Mouse (Mus musculus): ENCODE measurements around the gene Tppp3.

Gene Tppp3

GRCm38 (mm10) chr8:105433021-105433420 lies 38.3 kb downstream of the Tppp3 start:
- DNase-seq (ENCODE audit: low spot score): no peak

DNA sequence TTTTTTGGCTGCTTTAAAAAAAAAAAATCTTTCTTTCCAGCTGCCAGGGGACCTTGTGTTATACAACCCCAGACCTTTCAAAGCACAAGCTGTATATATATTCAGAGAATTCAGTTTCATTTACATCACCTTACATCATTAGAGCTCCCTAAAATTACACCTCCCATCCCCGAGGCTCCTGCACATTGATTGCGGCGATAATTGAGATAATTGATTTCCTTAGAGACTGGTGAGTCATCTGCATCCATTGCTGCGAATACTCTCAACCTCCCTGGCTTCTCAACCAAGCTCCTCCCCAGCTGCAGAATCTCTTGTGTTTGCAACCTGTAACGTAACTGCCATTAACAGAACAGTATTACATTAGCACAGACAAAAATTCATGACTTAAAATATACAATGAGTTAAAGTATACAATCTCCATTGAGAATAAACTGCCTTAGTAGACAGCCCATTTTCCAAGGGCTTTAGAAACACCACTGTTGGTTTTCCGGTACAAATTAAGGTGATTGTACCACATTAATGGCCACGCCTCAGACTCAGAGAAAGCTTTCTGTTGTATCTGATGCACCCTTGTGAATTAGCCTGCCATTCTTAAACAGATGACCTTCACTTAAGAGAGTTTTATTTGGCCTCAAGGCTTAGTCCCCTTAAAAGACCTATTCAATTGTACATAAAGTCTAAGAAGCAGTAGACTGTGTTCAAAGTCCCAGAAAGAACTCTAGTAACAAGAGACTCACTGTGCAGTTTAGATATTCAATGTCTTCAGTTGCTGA lies 39.4 kb downstream of the Tppp3 start:
- no peak for DNase-seq (ENCODE audit: low spot score)

GRCm38 (mm10) chr8:105426878-105427277 lies 44.4 kb downstream of the Tppp3 start:
- DNase-seq (ENCODE audit: low spot score): no peak

DNA sequence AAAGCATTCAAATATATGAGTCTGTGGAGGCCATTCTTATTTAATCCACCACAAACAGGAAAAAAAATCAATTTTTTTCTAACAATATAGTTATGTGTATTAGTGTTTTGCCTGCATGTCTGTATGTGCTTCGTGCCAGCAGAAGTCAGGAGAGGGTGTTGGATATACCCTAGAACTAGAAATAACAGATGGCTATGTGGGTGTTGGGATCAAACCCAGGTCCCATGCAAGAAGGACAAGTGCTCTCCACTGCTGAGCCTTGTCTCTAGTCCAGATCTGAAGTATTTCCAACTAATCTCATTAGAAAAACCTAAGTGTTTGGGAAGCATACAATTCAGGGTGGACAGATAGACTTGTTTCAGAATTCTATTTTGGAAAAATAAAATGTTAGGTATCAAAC lies 49.3 kb downstream of the Tppp3 start:
- no peak for DNase-seq (ENCODE audit: low spot score)

- no peak for DNase-seq (ENCODE audit: low spot score)
Measured at GRCm38 (mm10) chr8:105419800-105420199, 51.5 kb downstream of the Tppp3 start.

DNA sequence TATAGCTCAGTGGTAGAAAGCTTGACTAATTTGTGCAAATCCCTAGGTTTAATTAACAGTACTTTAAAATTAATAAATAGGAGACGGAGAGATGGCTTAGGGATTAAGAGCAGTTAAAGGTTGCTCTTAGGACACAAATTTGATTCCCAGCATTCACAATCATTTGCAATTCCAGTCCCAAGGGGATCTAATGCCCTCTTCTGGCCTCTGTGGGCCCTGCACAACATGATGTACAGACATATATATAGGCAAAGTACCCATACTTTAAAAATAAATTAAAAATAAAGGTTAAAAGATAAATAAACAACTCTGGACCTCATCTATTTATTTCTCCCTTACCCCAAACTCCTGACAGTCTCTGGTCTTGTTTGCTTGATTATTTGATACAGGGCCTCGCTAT lies 52.3 kb downstream of the Tppp3 start:
- no peak for DNase-seq (ENCODE audit: low spot score)

Data from yolk sac, embryonic 10.5 days (tissue).